Mouse (Mus musculus): ENCODE results near the gene Xrcc3. TPM values are rescaled to one million over a fixed set of nuclear protein-coding genes. Genes with fewer than 3 reads are reported as not detected.

The Xrcc3 gene
- polyA plus RNA-seq, 1 experiment from 2014 or later, result 3.7 TPM

DNA sequence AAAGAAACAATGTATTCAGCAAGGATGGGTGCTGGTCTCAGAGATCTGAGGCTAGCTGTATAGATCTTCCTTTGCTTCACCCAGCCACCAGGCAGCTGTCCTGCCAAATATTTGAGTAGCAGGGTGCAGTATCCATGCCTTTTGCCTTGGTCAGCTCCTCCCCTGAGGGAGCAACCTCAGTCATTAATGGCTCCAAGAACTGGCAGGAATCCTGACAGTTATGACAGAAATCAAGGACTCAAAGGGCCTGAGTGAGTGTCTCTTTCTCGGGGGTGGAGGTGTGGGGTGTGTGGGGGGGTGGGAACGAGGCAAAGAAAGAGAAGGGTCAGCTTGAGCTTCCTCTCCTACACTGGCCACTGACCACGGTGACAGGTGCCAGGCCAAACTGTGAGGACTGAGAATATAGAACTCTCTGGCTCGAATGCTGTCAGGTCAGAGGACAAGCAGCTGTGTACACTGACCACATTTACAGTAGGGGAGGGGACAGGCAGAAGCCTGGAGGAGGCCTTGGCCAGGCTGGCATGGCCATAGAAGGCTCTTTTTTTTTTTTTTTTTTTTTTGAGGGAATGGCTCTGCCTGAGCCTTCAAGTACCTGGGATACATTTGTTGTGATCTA is 57.5 kb downstream of the Xrcc3 start:
- Histone ChIP-seq H3K9ac (no peak overlapping the region), H3K27ac (replicated peaks) (no peak overlapping the region), H3K4me2 (no peak overlapping the region), H3K36me3 (no peaks in the 10 kb centered on the region), H3K4me1 (replicated peaks) (peaks cover 26% of the 10 kb centered on the region), H3K27me3 (no peaks in the 10 kb centered on the region), H3K4me3 (no peak overlapping the region), H3K9me3 (no peaks in the 10 kb centered on the region)
- WGBS, result 62% methylated on average over 4 of the region's 4 CpGs
- ATAC-seq (ENCODE audit: low FRiP score, low read depth), result no peak

DNA sequence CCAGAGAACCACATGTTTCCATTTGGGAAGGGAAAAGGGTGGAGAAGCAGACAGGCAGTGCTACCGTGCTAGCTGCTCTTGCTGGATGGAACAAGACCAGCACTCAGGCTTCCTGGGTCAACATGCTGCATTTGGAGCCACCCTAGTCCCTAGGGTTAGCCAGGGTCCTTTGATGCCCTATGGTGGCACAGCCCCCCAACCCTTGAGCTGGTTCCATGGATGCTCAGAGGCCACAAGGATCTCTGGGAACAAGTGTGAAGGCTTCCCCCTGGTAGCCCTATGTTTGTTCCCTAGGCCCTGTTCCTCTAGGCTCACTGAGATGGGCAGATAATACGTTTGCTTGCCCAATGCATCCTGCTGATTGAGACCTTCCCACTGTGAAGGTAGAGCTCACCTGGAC is 58.4 kb downstream of the Xrcc3 start:
- Histone ChIP-seq H3K9me3 (no peaks in the 10 kb centered on the region), H3K4me1 (replicated peaks) (peaks cover 17% of the 10 kb centered on the region), H3K4me3 (no peak overlapping the region), H3K9ac (no peak overlapping the region), H3K27me3 (no peaks in the 10 kb centered on the region), H3K36me3 (no peaks in the 10 kb centered on the region), H3K27ac (replicated peaks) (no peak overlapping the region), H3K4me2 (no peak overlapping the region)
- 67% methylated on average over 2 of the region's 2 CpGs for WGBS
- no peak for ATAC-seq (ENCODE audit: low FRiP score, low read depth)

DNA sequence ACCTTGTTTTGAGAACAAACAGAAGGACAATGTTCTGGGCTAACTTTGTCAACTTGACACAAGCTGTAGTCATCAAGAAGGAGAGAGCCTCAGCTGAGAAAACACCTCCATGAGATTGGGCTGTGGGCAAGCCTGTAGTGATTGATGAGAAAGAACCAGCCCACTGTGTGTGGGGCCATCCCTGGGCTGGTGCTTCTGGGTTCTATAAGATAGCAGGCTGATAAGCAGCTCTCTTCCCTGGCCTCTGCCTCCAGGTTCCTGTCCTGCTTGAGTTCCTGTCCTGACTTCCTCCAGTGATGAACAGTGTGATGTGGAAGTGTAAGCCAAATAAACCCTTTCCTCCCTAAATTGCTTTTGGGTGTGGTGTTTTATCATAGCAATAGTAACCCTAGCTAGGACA is 59.0 kb downstream of the Xrcc3 start:
- no peak overlapping the region for H3K9ac ChIP-seq
- H3K4me3 ChIP-seq, result no peak overlapping the region
- no peaks in the 10 kb centered on the region for H3K9me3 ChIP-seq
- H3K27me3 ChIP-seq, result no peaks in the 10 kb centered on the region
- no peak overlapping the region for H3K4me2 ChIP-seq
- H3K36me3 ChIP-seq, result no peaks in the 10 kb centered on the region
- peaks cover 11% of the 10 kb centered on the region for H3K4me1 ChIP-seq (replicated peaks)
- no peak for ATAC-seq (ENCODE audit: low FRiP score, low read depth)
- H3K27ac ChIP-seq (replicated peaks), result no peak overlapping the region

DNA sequence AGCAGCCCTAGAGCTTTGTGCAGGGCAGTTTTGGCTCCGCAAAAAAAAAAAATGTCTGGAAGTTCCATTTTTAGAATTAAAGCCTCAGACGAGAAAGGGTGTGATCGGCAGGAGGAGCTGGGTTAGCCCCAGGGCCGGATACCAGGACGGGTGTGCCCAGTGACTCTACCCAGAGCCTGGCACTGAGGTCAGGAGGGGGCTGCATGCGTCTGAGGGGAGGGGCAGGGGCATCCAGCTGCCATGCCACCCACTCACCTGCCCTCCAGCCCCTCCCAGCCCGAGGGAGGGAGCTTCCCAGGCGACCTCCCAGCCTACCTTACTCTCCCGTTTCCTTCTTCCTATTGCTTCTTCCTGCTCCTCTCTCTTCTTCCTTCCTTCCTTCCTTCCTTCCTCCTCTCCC is 60.3 kb downstream of the Xrcc3 start:
- WGBS, result 66% methylated on average over 9 of the region's 9 CpGs
- ATAC-seq (ENCODE audit: low FRiP score, low read depth), result no peak
- Histone ChIP-seq H3K9me3 (no peaks in the 10 kb centered on the region), H3K36me3 (no peaks in the 10 kb centered on the region), H3K9ac (no peak overlapping the region), H3K27me3 (no peaks in the 10 kb centered on the region), H3K4me3 (no peak overlapping the region), H3K4me2 (no peak overlapping the region), H3K4me1 (replicated peaks) (peaks cover 10% of the 10 kb centered on the region), H3K27ac (replicated peaks) (no peak overlapping the region)

Other genes with a start within 250 kb of the Xrcc3 start
- 52.2 and 52.3 TPM in 2 replicates for gene Mark3, start 239.3 kb downstream of the Xrcc3 start, polyA plus RNA-seq (2015; fragmentation: Nextera tagmentation; extraction: Ambion mirVana)
- gene Ckb, start 141.5 kb downstream of the Xrcc3 start, polyA plus RNA-seq (2015; fragmentation: Nextera tagmentation; extraction: Ambion mirVana), result 1,741 and 1,830 TPM in 2 replicates
- gene Trmt61a, start 135.8 kb downstream of the Xrcc3 start, polyA plus RNA-seq (2015; fragmentation: Nextera tagmentation; extraction: Ambion mirVana), result 11.5 and 12.0 TPM in 2 replicates
- gene Bag5, start 100.6 kb downstream of the Xrcc3 start, polyA plus RNA-seq (2015; fragmentation: Nextera tagmentation; extraction: Ambion mirVana), result 65.1 and 67.8 TPM in 2 replicates
- 50.7 and 52.9 TPM in 2 replicates for gene Apopt1, start 100.6 kb downstream of the Xrcc3 start, polyA plus RNA-seq (2015; fragmentation: Nextera tagmentation; extraction: Ambion mirVana)
- 578 and 629 TPM in 2 replicates for gene Klc1, start 55.0 kb downstream of the Xrcc3 start, polyA plus RNA-seq (2015; fragmentation: Nextera tagmentation; extraction: Ambion mirVana)
- 43.8 and 46.4 TPM in 2 replicates for gene Zfyve21, start 297 bp upstream of the Xrcc3 start, polyA plus RNA-seq (2015; fragmentation: Nextera tagmentation; extraction: Ambion mirVana)
- 34.4 and 37.9 TPM in 2 replicates for gene Ppp1r13b, start 94.2 kb upstream of the Xrcc3 start, polyA plus RNA-seq (2015; fragmentation: Nextera tagmentation; extraction: Ambion mirVana)
- gene Atp5mpl, start 153.1 kb upstream of the Xrcc3 start, polyA plus RNA-seq (2015; fragmentation: Nextera tagmentation; extraction: Ambion mirVana), result 787 and 906 TPM in 2 replicates
- 0.30 and 0.49 TPM in 2 replicates for gene Tdrd9, start 157.7 kb upstream of the Xrcc3 start, polyA plus RNA-seq (2015; fragmentation: Nextera tagmentation; extraction: Ambion mirVana)
- gene Rd3l, start 167.4 kb upstream of the Xrcc3 start, polyA plus RNA-seq (2015; fragmentation: Nextera tagmentation; extraction: Ambion mirVana), result 0.22 TPM in 1 of 2 replicates, not detected in the other

Measured in hindbrain, embryonic 15.5 days (tissue).